Mouse (Mus musculus) midbrain, embryonic 12.5 days (tissue): ENCODE data around the gene Calhm2. TPM values are rescaled to one million over a fixed set of nuclear protein-coding genes. Genes with fewer than 3 reads are reported as not detected.

ENCODE experiments used
- ATAC-seq: fragments of 200-750 bp; cut with Nextera tagmentation; 2 replicates; pipeline ENCODE4 v1.8.0; 2017; ENCODE audit warnings: low read depth, moderate TSS enrichment, moderate library complexity; ENCODE audit not compliant: low FRiP score
- H3K27ac ChIP-seq: fragments of 300-500 bp; sonication (generic); replicated peaks from 2 replicates; pipeline ENCODE4 v1.5.1; 2016; ENCODE audit warnings: mild to moderate bottlenecking
- H3K27me3 ChIP-seq: fragments of 300-500 bp; sonication (generic); 2 replicates; pipeline ENCODE4 v1.6.1; 2016; ENCODE audit warnings: mild to moderate bottlenecking
- H3K36me3 ChIP-seq: fragments of 300-500 bp; sonication (generic); 2 replicates; pipeline ENCODE4 v1.6.1; 2016
- H3K4me1 ChIP-seq: fragments of 300-500 bp; sonication (generic); 2 replicates; pipeline ENCODE4 v1.6.1; 2016
- H3K4me2 ChIP-seq: fragments of 300-500 bp; sonication (generic); replicated peaks from 2 replicates; pipeline ENCODE4 v1.6.1; 2016; ENCODE audit warnings: mild to moderate bottlenecking, moderate library complexity
- H3K4me3 ChIP-seq: fragments of 300-500 bp; sonication (generic); 2 replicates; pipeline ENCODE4 v1.5.1; 2016; ENCODE audit warnings: mild to moderate bottlenecking
- H3K9ac ChIP-seq: fragments of 300-500 bp; sonication (generic); replicated peaks from 2 replicates; pipeline ENCODE4 v1.6.1; 2016; ENCODE audit warnings: mild to moderate bottlenecking, moderate library complexity
- H3K9me3 ChIP-seq: fragments of 300-500 bp; sonication (generic); 2 replicates; pipeline ENCODE4 v1.6.1; 2016; ENCODE audit warnings: mild to moderate bottlenecking
- WGBS: fragments of 180-500 bp; shearing (Covaris S2); methylation state at CpG from one replicate; pipeline ENCODE4 v1.1.7; 2016; 5-methylcytosine and 5-hydroxymethylcytosine counted together
- polyA plus RNA-seq: library from polyadenylated mRNA; unstranded; fragments of >200 nt; fragmentation: Nextera tagmentation; extraction: Ambion mirVana; gene quantifications from 2 replicates; pipeline ENCODE4 v1.2.1, GENCODE M21; 2016

Gene Calhm2
- 1.3 and 2.3 TPM in 2 replicates for polyA plus RNA-seq

DNA sequence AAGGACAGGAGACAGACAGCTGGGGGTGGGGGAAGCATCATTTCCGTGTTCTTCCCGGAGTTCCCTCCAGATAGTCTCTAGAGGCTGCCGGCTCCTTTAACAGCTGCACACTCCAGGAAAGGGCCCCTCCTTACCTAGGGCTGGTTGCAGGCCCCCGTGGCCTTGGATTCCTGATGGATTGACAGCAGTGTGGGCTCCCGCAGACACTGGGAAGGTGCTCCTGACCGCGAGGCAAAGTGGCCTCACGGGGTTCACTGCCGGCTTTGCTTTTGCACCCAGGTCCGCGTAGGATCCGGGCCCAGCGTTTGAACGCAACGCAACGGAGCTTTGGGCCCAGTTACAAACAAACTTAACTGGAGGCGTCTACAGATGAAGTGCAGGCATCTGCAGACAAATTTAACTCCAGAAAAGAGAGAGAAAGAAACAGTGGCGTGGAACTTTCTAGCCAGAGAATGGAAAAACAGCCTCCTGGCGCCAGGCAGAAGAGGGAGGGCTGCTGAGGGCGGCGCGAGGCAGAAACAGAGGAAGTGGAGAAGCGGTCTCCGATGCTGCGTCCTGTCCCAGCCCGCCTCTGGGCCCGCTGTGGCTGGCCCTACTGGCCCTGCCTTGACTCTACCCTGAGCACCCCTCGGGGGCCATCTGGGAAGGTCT lies at the start of gene Calhm2:
Gene Calhm2 (minus strand): TSS at position 524 of the 651 bp plus-strand sequence.
- Histone ChIP-seq H3K9ac (peak within 1 kb of the TSS; percentile 46; the same call in 1 of the 2 replicates), H3K27me3 (peaks cover 22% of the 10 kb centered on the region)
- no peak for ATAC-seq

DNA sequence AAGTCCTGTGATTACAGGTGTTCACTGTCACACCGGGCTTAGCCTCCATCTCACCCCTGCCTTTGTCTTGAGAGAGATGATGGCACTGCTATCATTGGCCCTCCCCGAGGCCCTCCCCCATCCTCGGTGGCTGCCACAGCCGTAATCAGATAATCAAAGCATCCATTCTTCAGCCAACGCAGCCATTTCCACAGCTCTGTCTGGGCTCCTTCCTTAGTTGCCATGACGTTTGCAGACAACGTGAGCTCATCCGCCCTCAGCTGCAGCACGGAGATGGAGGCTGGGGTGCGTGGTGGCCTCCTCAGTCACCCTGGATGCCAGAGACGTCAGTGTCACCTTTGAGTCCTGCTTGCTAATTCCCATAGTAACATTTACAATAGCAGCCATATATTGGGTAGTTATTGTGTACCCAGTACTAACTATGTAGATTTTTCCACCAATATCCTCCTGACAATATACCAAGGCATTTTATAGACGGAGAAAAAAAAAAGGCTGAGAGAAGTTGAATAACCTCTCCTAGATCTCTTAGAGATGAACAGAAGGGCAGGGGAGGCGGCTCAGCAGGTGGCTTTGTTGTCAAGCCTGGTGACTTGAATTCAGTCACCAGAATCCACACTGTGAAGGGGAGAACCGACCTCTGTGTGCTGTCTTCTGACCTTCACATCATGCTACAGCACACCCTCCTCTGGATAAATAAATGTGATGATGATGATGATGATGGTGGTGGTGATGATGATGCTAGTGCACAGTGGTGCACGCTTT lies 48.6 kb upstream of the Calhm2 start:
- Histone ChIP-seq H3K27ac (no peak overlapping the region), H3K27me3 (peaks cover under 1% of the 10 kb centered on the region; the same call in 1 of the 2 replicates), H3K4me2 (no peak overlapping the region), H3K9ac (no peak overlapping the region), H3K9me3 (peaks cover 6% of the 10 kb centered on the region; the same call in 1 of the 2 replicates), H3K4me1 (peaks cover 10% of the 10 kb centered on the region; the same call in 1 of the 2 replicates), H3K36me3 (no peaks in the 10 kb centered on the region), H3K4me3 (no peak overlapping the region)
- no peak for ATAC-seq
- 50% methylated on average over 15 of the region's 15 CpGs for WGBS

More for the DNA sequence above, at the start of gene Calhm2:
- 16% methylated on average over 28 of the region's 28 CpGs for WGBS
- Histone ChIP-seq H3K4me2 (peak within 1 kb of the TSS; percentile 43), H3K9me3 (no peaks in the 10 kb centered on the region), H3K27ac (no peak within 1 kb of the TSS; the same call in 1 of the 2 replicates), H3K4me1 (peaks cover 20% of the 10 kb centered on the region), H3K4me3 (peak within 1 kb of the TSS; percentile 21), H3K36me3 (0 out of 2 replicates have a peak, but pooled peaks cover 3% of the 10 kb centered on the region)

DNA sequence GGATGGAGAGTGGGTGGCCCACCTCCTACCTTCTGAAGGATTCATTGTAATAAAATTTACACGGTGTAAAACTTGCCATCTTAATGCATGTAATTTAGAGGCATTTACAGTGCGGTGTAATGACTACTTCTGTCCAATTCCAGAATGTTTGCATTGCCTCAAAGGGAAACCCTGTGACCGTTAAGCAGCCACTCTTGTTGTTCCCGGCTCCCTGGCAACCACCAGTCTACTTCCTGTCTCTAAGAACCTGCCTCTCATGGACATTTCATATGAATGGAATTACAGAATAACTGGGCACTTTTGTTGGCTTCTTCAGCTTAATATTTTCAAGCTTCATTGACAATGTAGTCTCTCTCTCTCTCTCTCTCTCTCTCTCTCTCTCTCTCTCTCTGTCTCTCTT lies 46.6 kb upstream of the Calhm2 start:
- Histone ChIP-seq H3K4me1 (peaks cover 13% of the 10 kb centered on the region; the same call in 1 of the 2 replicates), H3K27me3 (peaks cover 19% of the 10 kb centered on the region), H3K36me3 (no peaks in the 10 kb centered on the region), H3K9ac (no peak overlapping the region), H3K4me2 (no peak overlapping the region), H3K4me3 (no peak overlapping the region), H3K27ac (no peak overlapping the region), H3K9me3 (peaks cover 6% of the 10 kb centered on the region; the same call in 1 of the 2 replicates)
- 65% methylated on average over 4 of the region's 4 CpGs for WGBS
- ATAC-seq, result no peak

DNA sequence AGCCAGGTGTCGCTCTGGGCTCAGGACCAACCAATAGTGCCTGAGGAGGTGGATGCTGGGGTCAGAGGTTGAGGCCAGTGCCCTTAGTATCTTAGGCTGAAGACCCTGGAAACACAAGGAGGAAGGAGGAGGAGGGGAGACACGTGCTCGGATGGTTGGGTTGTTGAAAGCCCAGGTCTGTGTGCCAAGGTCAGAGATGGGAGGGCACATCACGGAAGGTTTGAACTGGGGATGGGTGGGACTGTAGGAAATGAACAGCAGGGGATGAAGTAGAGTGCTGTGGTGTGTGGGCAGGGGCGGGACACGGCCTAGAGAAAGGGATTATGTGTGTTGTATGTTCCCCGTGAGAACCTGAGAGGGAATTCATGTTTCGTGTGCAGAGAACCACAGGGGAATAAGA lies 46.1 kb upstream of the Calhm2 start:
- H3K9me3 ChIP-seq, result peaks cover 6% of the 10 kb centered on the region; the same call in 1 of the 2 replicates
- H3K4me2 ChIP-seq, result no peak overlapping the region
- no peak for ATAC-seq
- 75% methylated on average over 8 of the region's 8 CpGs for WGBS
- H3K4me3 ChIP-seq, result no peak overlapping the region
- H3K27ac ChIP-seq, result no peak overlapping the region
- H3K27me3 ChIP-seq, result peaks cover 24% of the 10 kb centered on the region
- H3K9ac ChIP-seq, result no peak overlapping the region
- H3K4me1 ChIP-seq, result peaks cover 18% of the 10 kb centered on the region
- no peaks in the 10 kb centered on the region for H3K36me3 ChIP-seq

DNA sequence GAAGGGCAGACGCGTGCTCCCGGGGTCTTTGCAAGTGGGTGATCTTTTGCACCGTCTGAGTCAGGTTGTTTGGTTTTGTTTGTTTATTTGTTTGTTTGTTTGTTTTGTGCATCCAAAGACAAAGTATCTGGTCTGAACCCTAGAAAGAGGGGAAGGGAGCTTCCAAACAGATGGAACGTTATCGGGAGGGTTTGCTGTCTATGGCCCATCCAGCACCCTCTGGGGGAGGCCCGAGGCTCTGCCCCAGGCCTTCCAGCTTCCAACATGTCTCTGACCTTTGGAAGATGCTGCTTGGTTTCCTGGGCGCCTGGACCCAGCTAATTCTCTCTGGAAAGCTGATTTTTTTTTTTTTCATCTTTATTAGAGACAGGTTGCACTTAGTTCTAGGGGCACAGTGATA lies 41.9 kb upstream of the Calhm2 start:
- peak overlapping the region; percentile 72 for H3K4me3 ChIP-seq
- H3K9me3 ChIP-seq, result peaks cover 6% of the 10 kb centered on the region; the same call in 1 of the 2 replicates
- no peak for ATAC-seq
- no peak overlapping the region for H3K27ac ChIP-seq
- H3K4me2 ChIP-seq, result peak overlapping the region; percentile 99
- no peaks in the 10 kb centered on the region for H3K36me3 ChIP-seq
- 15% methylated on average over 8 of the region's 8 CpGs for WGBS
- H3K4me1 ChIP-seq, result peaks cover 15% of the 10 kb centered on the region
- no peak overlapping the region for H3K9ac ChIP-seq
- peaks cover 56% of the 10 kb centered on the region for H3K27me3 ChIP-seq

- WGBS, result under 1% methylated on average over 40 of the region's 42 CpGs
- no peaks in the 10 kb centered on the region for H3K36me3 ChIP-seq
- peaks cover 56% of the 10 kb centered on the region for H3K27me3 ChIP-seq
- H3K9me3 ChIP-seq, result peaks cover 6% of the 10 kb centered on the region; the same call in 1 of the 2 replicates
- peak overlapping the region; percentile 72 for H3K4me3 ChIP-seq
- ATAC-seq, result 0 out of 2 replicates have a peak, but pooled peaks have one; percentile 13
- H3K27ac ChIP-seq, result 0 out of 2 replicates have a peak overlapping the region, but pooled peaks have one; percentile 39
- peaks cover 15% of the 10 kb centered on the region for H3K4me1 ChIP-seq
- H3K4me2 ChIP-seq, result peak overlapping the region; percentile 99
- peak overlapping the region; percentile 68 for H3K9ac ChIP-seq
Measured at GRCm38 (mm10) chr19:47179272-47179809, 41.2 kb upstream of the Calhm2 start.

- under 1% methylated on average over 76 of the region's 98 CpGs for whole genome bisulfite sequencing
- H3K27ac ChIP-seq, result peak within 1 kb of the TSS; percentile 39; the same call in 1 of the 2 replicates
Measured at GRCm38 (mm10) chr19:47178431-47179271, 40.6 kb upstream of the Calhm2 start, which contains the start of gene Neurl1a. TSS of gene Neurl1a (plus strand) at chr19:47178820.

DNA sequence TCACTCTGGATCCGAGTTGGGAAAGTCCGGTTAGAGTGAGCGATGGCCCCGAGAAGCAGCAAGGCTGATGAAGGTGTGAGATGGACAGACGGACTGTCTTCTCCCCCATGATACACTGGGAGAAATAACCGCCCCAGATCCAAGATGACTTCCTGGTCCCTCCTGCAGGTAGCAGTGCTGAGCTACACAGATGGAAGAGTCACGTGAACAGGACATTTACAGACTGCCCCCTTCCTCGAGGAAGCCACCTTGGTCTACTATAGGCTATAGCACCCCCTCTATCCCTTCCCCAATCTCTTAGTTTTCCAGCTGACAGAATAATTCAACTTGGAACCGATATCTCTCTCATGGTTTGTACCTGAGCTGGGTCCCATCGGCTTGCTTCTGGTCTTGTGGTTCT lies 39.9 kb upstream of the Calhm2 start:
- Histone ChIP-seq H3K9ac (no peak overlapping the region), H3K4me1 (peaks cover 15% of the 10 kb centered on the region), H3K27me3 (peaks cover 56% of the 10 kb centered on the region), H3K4me3 (no peak overlapping the region), H3K9me3 (peaks cover 6% of the 10 kb centered on the region; the same call in 1 of the 2 replicates), H3K27ac (no peak overlapping the region), H3K36me3 (no peaks in the 10 kb centered on the region), H3K4me2 (peak overlapping the region; percentile 99; the same call in 1 of the 2 replicates)
- ATAC-seq, result no peak
- 18% methylated on average over 10 of the region's 10 CpGs for WGBS

More at GRCm38 (mm10) chr19:47178431-47179271, 40.6 kb upstream of the Calhm2 start, which contains the start of gene Neurl1a:
- Histone ChIP-seq H3K36me3 (no peaks in the 10 kb centered on the region), H3K9ac (peak within 1 kb of the TSS; percentile 68), H3K4me1 (peaks cover 15% of the 10 kb centered on the region), H3K4me3 (peak within 1 kb of the TSS; percentile 72), H3K4me2 (peak within 1 kb of the TSS; percentile 99), H3K9me3 (peaks cover 6% of the 10 kb centered on the region; the same call in 1 of the 2 replicates), H3K27me3 (peaks cover 56% of the 10 kb centered on the region)
- peak; percentile 76 for ATAC-seq

- Histone ChIP-seq H3K27ac (no peak overlapping the region), H3K27me3 (peaks cover 56% of the 10 kb centered on the region), H3K9ac (no peak overlapping the region), H3K4me2 (no peak overlapping the region), H3K4me3 (no peak overlapping the region), H3K9me3 (peaks cover 3% of the 10 kb centered on the region; the same call in 1 of the 2 replicates), H3K4me1 (peaks cover 15% of the 10 kb centered on the region), H3K36me3 (no peaks in the 10 kb centered on the region)
- WGBS, result 85% methylated on average over 2 of the region's 2 CpGs
- ATAC-seq, result no peak
Measured at GRCm38 (mm10) chr19:47176916-47177505, 38.9 kb upstream of the Calhm2 start.

DNA sequence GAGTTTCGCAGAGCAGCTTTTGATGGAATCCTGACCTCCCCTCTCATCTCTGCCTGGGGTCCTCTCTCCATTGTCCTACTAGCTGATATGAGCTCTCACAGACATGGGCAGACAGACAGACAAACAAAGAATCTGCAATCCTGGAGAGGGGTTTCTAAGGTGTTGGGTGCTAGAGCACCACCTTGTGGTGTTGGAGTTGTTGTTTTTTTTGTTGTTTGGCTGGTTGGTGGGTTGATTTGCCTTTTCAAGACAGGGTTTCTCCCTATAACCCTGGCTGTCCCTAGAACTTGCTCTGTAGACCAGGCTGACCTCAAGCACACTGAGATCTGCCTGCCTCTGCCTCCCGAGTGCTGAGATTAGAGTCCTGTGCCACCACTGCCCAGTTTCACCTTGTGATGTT lies 37.4 kb upstream of the Calhm2 start:
- Histone ChIP-seq H3K9me3 (no peaks in the 10 kb centered on the region), H3K4me2 (no peak overlapping the region), H3K4me1 (peaks cover 15% of the 10 kb centered on the region), H3K4me3 (no peak overlapping the region), H3K36me3 (no peaks in the 10 kb centered on the region), H3K27me3 (peaks cover 44% of the 10 kb centered on the region), H3K27ac (no peak overlapping the region), H3K9ac (no peak overlapping the region)
- WGBS, result 73% methylated on average over 2 of the region's 2 CpGs
- ATAC-seq, result no peak
